Mouse (Mus musculus) E14TG2a.4 (cell line): ENCODE data around the gene Atf3.

Experiments
- CTCF ChIP-seq: conservative IDR thresholded peaks from 2 replicates; pipeline ENCODE4 v1.5.1; 2014; ENCODE audit warnings: low read length
- NANOG ChIP-seq: IDR thresholded peaks from 2 replicates; pipeline ENCODE4 v1.6.1; 2014; ENCODE audit warnings: borderline replicate concordance, low read length, mixed read lengths
- POU5F1 ChIP-seq: IDR thresholded peaks from 2 replicates; pipeline ENCODE4 v1.6.1; 2014; ENCODE audit warnings: low read length, borderline replicate concordance

DNA sequence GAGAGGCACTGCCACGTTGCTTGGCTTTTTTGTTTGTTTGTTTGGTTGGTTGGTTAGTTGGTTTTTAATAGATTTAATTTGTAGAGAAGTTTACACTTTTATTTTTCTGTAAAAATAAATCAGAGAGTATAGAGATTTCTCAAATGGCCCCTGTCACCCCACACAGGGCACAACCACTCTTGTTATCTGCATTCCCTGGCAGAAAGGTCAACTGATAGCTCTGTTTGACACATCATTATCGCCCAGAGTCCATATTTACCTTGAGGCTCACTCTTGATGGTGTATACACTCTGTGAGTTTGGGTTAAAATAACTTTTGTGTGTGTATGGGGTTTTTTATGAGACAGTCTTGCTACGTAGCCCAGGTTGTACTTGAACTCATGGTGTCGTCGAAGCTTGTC, 744 bp upstream of the Atf3 start:
- TF ChIP-seq CTCF (no peak), NANOG (no peak), POU5F1 (no peak)
